Comparison of ENCODE assay signal across 8 mouse cellular contexts in the genomic region with DNA sequence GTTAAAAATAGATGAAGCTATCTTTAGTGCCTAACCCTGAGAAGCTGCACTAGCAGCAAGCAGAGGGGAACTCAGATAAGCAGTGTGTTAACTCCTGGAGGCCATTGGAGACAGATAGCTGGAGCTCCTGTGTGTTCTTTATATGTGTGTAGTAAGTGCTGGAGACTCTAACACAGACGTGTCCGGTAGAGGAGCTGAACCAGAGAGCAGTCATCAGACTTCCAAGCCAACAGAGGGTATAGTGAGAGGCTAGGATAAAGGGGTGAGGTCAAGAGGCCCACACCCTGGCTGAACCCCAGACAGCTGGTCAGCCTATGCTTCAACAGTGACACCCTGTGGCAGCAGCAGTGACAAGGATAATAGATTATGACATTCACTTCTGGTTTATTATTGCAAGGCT.
DNase-seq lines count a peak whose midpoint lies in the region; ATAC-seq lines count a peak whose summit lies in the region.

No protein-coding gene starts in this region.

- H3K9me3 ChIP-seq in forebrain, embryonic 11.5 days (ENCODE audit: control insufficient read depth, low read length) = no peaks in the 10 kb centered on the region
- no peaks in the 10 kb centered on the region for H3K9me3 ChIP-seq in forebrain, embryonic 10.5 days

- no peak overlapping the region for H3K9ac ChIP-seq in forebrain, embryonic 11.5 days (ENCODE audit: low read length)

- H3K4me2 ChIP-seq in forebrain, embryonic 11.5 days (ENCODE audit: low read depth, low read length, severe bottlenecking) = no peak overlapping the region

- H3K4me1 ChIP-seq in forebrain, embryonic 11.5 days (replicated peaks; ENCODE audit: control insufficient read depth, insufficient read depth, low read length) = no peaks in the 10 kb centered on the region
- no peaks in the 10 kb centered on the region for H3K4me1 ChIP-seq in forebrain, embryonic 10.5 days

- no peak overlapping the region for H3K4me3 ChIP-seq in forebrain, embryonic 11.5 days (ENCODE audit: low read depth, low read length)
- H3K4me3 ChIP-seq in forebrain, embryonic 10.5 days = no peak overlapping the region

- 16% methylated on average over 2 of the region's 2 CpGs for WGBS in forebrain, embryonic 11.5 days
- WGBS in forebrain, embryonic 10.5 days = 40% methylated on average over 2 of the region's 2 CpGs

- H3K36me3 ChIP-seq in forebrain, embryonic 11.5 days (ENCODE audit: control insufficient read depth, insufficient read depth, low read length) = no peaks in the 10 kb centered on the region
- H3K36me3 ChIP-seq in forebrain, embryonic 10.5 days (replicated peaks) = no peaks in the 10 kb centered on the region

- no peaks in the 10 kb centered on the region for H3K27me3 ChIP-seq in forebrain, embryonic 11.5 days (ENCODE audit: control insufficient read depth, insufficient read depth, low read length)
- no peaks in the 10 kb centered on the region for H3K27me3 ChIP-seq in forebrain, embryonic 10.5 days (ENCODE audit: poor library complexity, severe bottlenecking)

- peak; percentile 77; the same call in 1 of the 2 replicates for ATAC-seq in forebrain, embryonic 11.5 days (replicated peaks; ENCODE audit: low FRiP score)

- H3K27ac ChIP-seq in forebrain, embryonic 11.5 days (ENCODE audit: low read depth, low read length) = no peak overlapping the region
- no peak overlapping the region for H3K27ac ChIP-seq in forebrain, embryonic 10.5 days

- peak; percentile 53 for DNase-seq in forebrain, embryonic 11.5 days (ENCODE audit: low spot score)
- DNase-seq in forebrain, embryonic 10.5 days (ENCODE audit: extremely low spot score, low spot score) = no peak
- peak; percentile 52 for DNase-seq in cerebellum, adult 11-12 months
- peak; percentile 20 to 55 for DNase-seq in heart, adult 9 months (ENCODE audit: low spot score in 2 of 2)
- DNase-seq in layer of hippocampus, postnatal 14 days (ENCODE audit: low spot score in 2 of 2) = peak; percentile 6 to 7
- peak; percentile 9 for DNase-seq in right cerebral cortex, postnatal 25 days
- no peak for DNase-seq in spleen, postnatal 14 days (ENCODE audit: low spot score in 2 of 2)
- no peak for DNase-seq in kidney, adult 8-10 months

Comparison
In these comparisons a context has a peak if more than half of its experiments do, and no peak if none do; other contexts are left out.
1. DNase-seq: peak in forebrain, embryonic 11.5 days (single experiment), cerebellum, adult 11-12 months (single experiment), heart, adult 9 months (2 of 2), layer of hippocampus, postnatal 14 days (2 of 2) and right cerebral cortex, postnatal 25 days (single experiment); none in forebrain, embryonic 10.5 days (single experiment), spleen, postnatal 14 days (0 of 2) and kidney, adult 8-10 months (0 of 2).